Mouse (Mus musculus) hindlimb bud, embryonic 11.5 days (tissue): ENCODE measurements at regions not wholly inside any gene's neighbourhood (a gene's known extent, or its start where the extent isn't known, plus 50 kb on each side); places are given as distances from the start of the nearest gene placed in this dataset.

Experiments
- DNase-seq: peaks from one replicate; pipeline ENCODE4 v3.0.0-alpha.2; 2012; ENCODE audit warnings: low read depth, low spot score; ENCODE audit errors: extremely low spot score

GRCm38 (mm10) chr13:107101598-107101997 lies 79.7 kb upstream of the Kif2a start:
- no peak for DNase-seq

GRCm38 (mm10) chr13:107100852-107101325 lies 79.0 kb upstream of the Kif2a start:
- no peak for DNase-seq

- DNase-seq = no peak
Measured at GRCm38 (mm10) chr13:107100116-107100515, 78.2 kb upstream of the Kif2a start.

GRCm38 (mm10) chr13:107097005-107097404 lies 75.1 kb upstream of the Kif2a start:
- DNase-seq = no peak

GRCm38 (mm10) chr13:107094976-107095716 lies 73.2 kb upstream of the Kif2a start:
- DNase-seq = no peak

GRCm38 (mm10) chr13:107094487-107094886 lies 72.6 kb upstream of the Kif2a start:
- no peak for DNase-seq

- no peak for DNase-seq
Measured at GRCm38 (mm10) chr13:107093683-107094082, 71.8 kb upstream of the Kif2a start.

GRCm38 (mm10) chr13:107088198-107088597 lies 66.3 kb upstream of the Kif2a start:
- no peak for DNase-seq

GRCm38 (mm10) chr13:107087355-107087754 lies 65.4 kb upstream of the Kif2a start:
- no peak for DNase-seq

GRCm38 (mm10) chr13:107078085-107078484 lies 56.2 kb upstream of the Kif2a start:
- DNase-seq = no peak

GRCm38 (mm10) chr13:107074917-107075316 lies 53.0 kb upstream of the Kif2a start:
- DNase-seq = no peak

GRCm38 (mm10) chr13:107073039-107073620 lies 51.2 kb upstream of the Kif2a start:
- DNase-seq = no peak

GRCm38 (mm10) chr13:107072345-107073038 lies 50.6 kb upstream of the Kif2a start:
- DNase-seq = no peak
